Comparison of ENCODE assay signal across 27 mouse cellular contexts in the genomic region with DNA sequence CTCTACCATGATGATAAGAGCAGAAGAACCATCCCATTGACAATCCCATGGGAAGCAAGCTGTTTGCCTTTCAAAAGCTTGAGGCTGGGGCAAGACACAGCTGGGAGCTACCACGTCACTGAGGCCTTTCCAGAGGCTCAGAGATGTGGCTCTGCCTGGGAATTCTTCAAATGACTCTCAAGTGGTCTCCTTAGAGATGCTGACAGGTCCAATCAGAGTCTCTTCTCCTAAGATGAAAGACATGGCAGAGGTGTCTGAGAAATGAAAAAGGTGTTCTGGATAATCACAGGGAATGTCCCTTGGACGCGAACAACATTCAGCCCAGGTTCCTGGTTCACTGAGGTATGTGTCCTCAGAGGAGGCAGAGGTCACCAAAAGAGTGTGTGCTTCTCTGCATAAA.
DNase-seq lines count a peak whose midpoint lies in the region; ATAC-seq and TF ChIP-seq lines count a peak whose summit lies in the region.
"Had no signal": no experiment of that assay in that cellular context is flagged by ENCODE, and none has a peak within 500 bp of the region (broad histone marks: within the 10 kb centered on the region; RNA-seq: fewer than 3 reads in every experiment).

No protein-coding gene starts in this region.

- H3K4me2 ChIP-seq in heart, embryonic 11.5 days: no peak overlapping the region
- no peak overlapping the region for H3K4me2 ChIP-seq in heart, embryonic 14.5 days (ENCODE audit: low read length)
- H3K4me2 ChIP-seq in heart, postnatal 0 days (ENCODE audit: low read depth, low read length): no peak overlapping the region
- H3K4me2 ChIP-seq: forebrain, embryonic 13.5 days; hindbrain, embryonic 13.5 days; intestine, embryonic 15.5 days had no signal

- H3K9ac ChIP-seq in heart, embryonic 11.5 days (ENCODE audit: low read depth, low read length): no peak overlapping the region
- no peak overlapping the region for H3K9ac ChIP-seq in heart, embryonic 14.5 days (ENCODE audit: low read length)
- no peak overlapping the region for H3K9ac ChIP-seq in heart, postnatal 0 days (replicated peaks; ENCODE audit: low read depth, low read length)
- H3K9ac ChIP-seq: forebrain, embryonic 13.5 days; hindbrain, embryonic 13.5 days; intestine, embryonic 15.5 days had no signal

- no peak overlapping the region for H3K4me3 ChIP-seq in heart, embryonic 11.5 days (ENCODE audit: low read depth, low read length)
- no peak overlapping the region for H3K4me3 ChIP-seq in heart, embryonic 14.5 days (ENCODE audit: control insufficient read depth in 1 of 2, insufficient read depth in 1 of 2, low read depth in 1 of 2, low read length in 2 of 2)
- H3K4me3 ChIP-seq in heart, postnatal 0 days (ENCODE audit: low read depth, low read length): no peak overlapping the region
- H3K4me3 ChIP-seq: forebrain, embryonic 10.5 days; forebrain, embryonic 13.5 days; gastrocnemius, adult 2 months; hindbrain, embryonic 10.5 days; hindbrain, embryonic 13.5 days; intestine, embryonic 15.5 days had no signal

- intact Hi-C loops in heart, postnatal 36 days (cut with DNase I): no loop called here

- TF ChIP-seq EP300 in heart, postnatal 0 days (IDR thresholded peaks at IDR 0.05; ENCODE audit: low read depth): 0 out of 2 replicates have a peak, but pooled peaks have one; percentile 39

- no peak for DNase-seq in heart, postnatal 36 days
- no peak for DNase-seq in heart, adult 8-10 months (ENCODE audit: low spot score)
- DNase-seq in heart, postnatal 0 days (ENCODE audit: low spot score): peak; percentile 45
- no peak for DNase-seq in heart, adult 18-20 months
- DNase-seq in frontal cortex, postnatal 25 days (ENCODE audit: low spot score in 2 of 2): no peak
- DNase-seq: adrenal gland, postnatal 10 days; adrenal gland, postnatal 36 days; B cell, adult 2 months; cerebellum, adult 18-20 months; cerebellum, adult 9-10 months; cerebellum, postnatal 14 days; gastrocnemius, adult 2 months; gastrocnemius, postnatal 14 days; kidney, adult 11 months; kidney, adult 8-10 months had no signal

- TF ChIP-seq CTCF in heart, postnatal 0 days (IDR thresholded peaks at IDR 0.05; ENCODE audit: low read depth): no peak

- peaks cover 16% of the 10 kb centered on the region for H3K4me1 ChIP-seq in heart, embryonic 11.5 days (ENCODE audit: control insufficient read depth, insufficient read depth, low read length)
- H3K4me1 ChIP-seq in heart, embryonic 14.5 days (ENCODE audit: control insufficient read depth in 2 of 2, insufficient read depth in 2 of 2, low read length in 2 of 2): peaks cover 11 to 23% of the 10 kb centered on the region in 2 experiments
- H3K4me1 ChIP-seq in heart, postnatal 0 days (ENCODE audit: control insufficient read depth, insufficient read depth): peaks cover 7% of the 10 kb centered on the region; the same call in 1 of the 2 replicates
- H3K4me1 ChIP-seq: forebrain, embryonic 10.5 days; forebrain, embryonic 13.5 days; hindbrain, embryonic 10.5 days; hindbrain, embryonic 13.5 days; intestine, embryonic 15.5 days had no signal

- peak; percentile 59 for ATAC-seq in heart, embryonic 11.5 days (replicated peaks; ENCODE audit: insufficient number of reproducible peaks, low FRiP score, low TSS enrichment)
- peak; percentile 66; the same call in 1 of the 2 replicates for ATAC-seq in heart, embryonic 14.5 days (ENCODE audit: insufficient number of reproducible peaks, insufficient read depth, low FRiP score, low read depth)
- ATAC-seq in heart, postnatal 0 days (ENCODE audit: insufficient read depth, low read depth): peak; percentile 81
- ATAC-seq: forebrain, embryonic 13.5 days; forebrain, embryonic 16.5 days; hindbrain, embryonic 16.5 days; intestine, embryonic 15.5 days; Patski had no signal

- H3K36me3 ChIP-seq in heart, embryonic 11.5 days (ENCODE audit: control insufficient read depth, insufficient read depth, low read length): no peaks in the 10 kb centered on the region
- no peaks in the 10 kb centered on the region for H3K36me3 ChIP-seq in heart, embryonic 14.5 days (ENCODE audit: control insufficient read depth, insufficient read depth, low read length)
- no peaks in the 10 kb centered on the region for H3K36me3 ChIP-seq in heart, postnatal 0 days (replicated peaks; ENCODE audit: control insufficient read depth, insufficient read depth, low read length)
- H3K36me3 ChIP-seq: forebrain, embryonic 10.5 days; G1E; hindbrain, embryonic 10.5 days; hindbrain, embryonic 13.5 days; intestine, embryonic 15.5 days had no signal

- 29% methylated on average over 3 of the region's 3 CpGs for WGBS in heart, embryonic 11.5 days (ENCODE audit: insufficient replicate concordance)
- 21% methylated on average over 3 of the region's 3 CpGs for WGBS in heart, embryonic 14.5 days
- WGBS in heart, postnatal 0 days: 24% methylated on average over 3 of the region's 3 CpGs

- H3K27ac ChIP-seq in heart, embryonic 11.5 days (ENCODE audit: low read depth, low read length): 0 out of 2 replicates have a peak overlapping the region, but pooled peaks have one; percentile 15
- peak overlapping the region; percentile 50 to 64; a peak in 3 of 4 replicates for H3K27ac ChIP-seq in heart, embryonic 14.5 days (replicated peaks in 1 of 2; ENCODE audit: control insufficient read depth in 1 of 2, insufficient read depth in 1 of 2, low read depth in 2 of 2, low read length in 2 of 2)
- no peak overlapping the region for H3K27ac ChIP-seq in heart, postnatal 0 days (ENCODE audit: low read depth)
- H3K27ac ChIP-seq: forebrain, embryonic 10.5 days; forebrain, embryonic 13.5 days; gastrocnemius, adult 2 months; hindbrain, embryonic 10.5 days; hindbrain, embryonic 13.5 days; intestine, embryonic 15.5 days had no signal

- no peaks in the 10 kb centered on the region for H3K27me3 ChIP-seq in heart, embryonic 11.5 days (ENCODE audit: control insufficient read depth, insufficient read depth, low read length)
- no peaks in the 10 kb centered on the region for H3K27me3 ChIP-seq in heart, embryonic 14.5 days (ENCODE audit: control insufficient read depth, insufficient read depth, low read length)
- H3K27me3 ChIP-seq in heart, postnatal 0 days (ENCODE audit: control insufficient read depth, insufficient read depth, low read length): no peaks in the 10 kb centered on the region
- H3K27me3 ChIP-seq: CH12.LX; forebrain, embryonic 13.5 days; hindbrain, embryonic 13.5 days; intestine, embryonic 15.5 days; Patski had no signal

- no peaks in the 10 kb centered on the region for H3K9me3 ChIP-seq in heart, embryonic 11.5 days (replicated peaks; ENCODE audit: control insufficient read depth, low read length)
- no peaks in the 10 kb centered on the region for H3K9me3 ChIP-seq in heart, embryonic 14.5 days (ENCODE audit: control insufficient read depth, low read length)
- H3K9me3 ChIP-seq in heart, postnatal 0 days (replicated peaks; ENCODE audit: control insufficient read depth, low read length): no peaks in the 10 kb centered on the region
- H3K9me3 ChIP-seq: forebrain, embryonic 10.5 days; forebrain, embryonic 13.5 days; G1E; hindbrain, embryonic 10.5 days; hindbrain, embryonic 13.5 days; intestine, embryonic 15.5 days had no signal
